Mouse (Mus musculus) embryonic fibroblast, embryonic 13.5 days (primary cell): ENCODE measurements around the gene Gm17359.

Experiments
- CTCF ChIP-seq: IDR thresholded peaks from 2 replicates; pipeline ENCODE4 v1.5.1; 2011; ENCODE audit warnings: mild to moderate bottlenecking, control low read depth, low read length, moderate library complexity, borderline replicate concordance; ENCODE audit not compliant: insufficient read depth
- POLR2A ChIP-seq: IDR thresholded peaks from 2 replicates; pipeline ENCODE4 v1.6.1; 2011; ENCODE audit warnings: low read depth, mild to moderate bottlenecking, control low read depth, low read length, moderate library complexity

- TF ChIP-seq CTCF (no peak), POLR2A (no peak)
These were observed 48.6 kb upstream of the Gm17359 start for GRCm38 (mm10) chr3:79287699-79288458.
